Mouse (Mus musculus) pancreas, adult 10 weeks (tissue): ENCODE results near the gene Ppa2. TPM values are rescaled to one million over a fixed set of nuclear protein-coding genes. Genes with fewer than 3 reads are reported as not detected.

ENCODE experiments used
- polyA plus RNA-seq: library from polyadenylated mRNA; stranded (reverse); fragments of 350-450 nt; fragmentation: Illumina TruSeq; extraction: RNeasy Lipid Tissue Mini Kit (QIAGEN cat#74804); gene quantifications from one replicate; pipeline ENCODE4 v1.2.3, GENCODE M21; 2015; ENCODE audit warnings: low read depth, low replicate concordance; ENCODE audit not compliant: insufficient read depth

Gene Ppa2
- 8.6 TPM for polyA plus RNA-seq

DNA sequence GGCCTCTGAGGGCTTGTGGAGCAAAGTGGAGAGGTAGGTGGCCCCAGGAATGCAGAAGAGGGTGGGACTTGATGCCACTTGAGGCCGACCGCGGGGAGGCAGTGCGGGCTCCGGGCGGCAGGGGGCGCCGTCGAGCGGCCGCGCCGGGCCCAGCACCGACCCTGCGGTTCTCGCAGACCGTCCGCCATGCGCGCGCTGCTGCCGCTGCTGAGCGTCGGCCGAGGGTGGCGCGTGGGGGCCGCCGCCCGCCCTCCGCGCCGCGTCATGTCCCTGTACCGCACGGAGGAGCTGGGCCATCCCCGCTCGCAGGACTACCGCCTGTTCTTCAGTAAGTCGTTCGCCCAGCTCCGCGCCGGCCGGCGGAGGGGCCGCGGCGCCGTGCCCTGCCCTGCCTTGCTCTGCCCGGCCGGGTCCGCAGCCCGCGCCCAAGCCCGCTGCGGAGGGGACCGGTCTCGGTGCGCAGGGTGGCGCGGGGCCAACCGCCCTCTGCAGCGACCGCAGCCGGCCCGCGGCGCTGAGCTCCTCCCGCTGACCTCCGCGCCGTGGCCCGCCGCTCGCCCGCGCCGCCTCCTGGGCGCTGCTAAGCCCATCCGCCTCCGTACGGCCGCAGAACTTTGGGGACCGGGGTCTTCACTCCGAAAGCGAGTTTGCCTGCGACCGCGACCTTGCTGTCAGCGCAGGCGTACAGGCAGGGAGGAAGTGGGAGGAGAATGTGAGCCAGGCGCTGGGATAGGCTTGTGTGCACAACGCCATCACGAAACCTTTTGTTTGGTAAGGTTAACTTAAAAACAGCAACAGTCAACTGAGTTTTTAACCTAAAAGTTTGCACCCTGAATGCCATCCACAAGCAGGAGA is at the start of gene Ppa2:
Gene Ppa2 (plus strand): TSS at position 157 of the 855 bp plus-strand sequence.

Other genes starting within 250 kb of the Ppa2 start
- 3.3 TPM for gene Ints12, start 218.3 kb upstream of the Ppa2 start, polyA plus RNA-seq
- 0.68 TPM for gene Gstcd, start 218.1 kb upstream of the Ppa2 start, polyA plus RNA-seq
- 0.55 TPM for gene Arhgef38, start 75.2 kb upstream of the Ppa2 start, polyA plus RNA-seq
- gene Tet2, start 235.0 kb downstream of the Ppa2 start, polyA plus RNA-seq = 4.8 TPM